Mouse (Mus musculus) natural killer cell, adult 2 months (primary cell): Measurements from ENCODE around the gene Zfp451.
"Not testable (repeated sequence)": the region's sequence is repeated elsewhere in the genome, so short reads cannot be mapped to it uniquely, and the experiment has no call there.

ENCODE experiments used
- DNase-seq, 2 experiments: peaks; one replicate each; pipeline ENCODE4 v3.0.0; 2022; ENCODE audit warnings: low spot score in 2 of 2

Zfp451 gene

GRCm38 (mm10) chr1:33757491-33758041, 56.8 kb downstream of the Zfp451 start, which contains the start of gene Bag2:
Gene Bag2 (minus strand): TSS chr1:33757795.
- DNase-seq = peak; percentile 28 to 29

GRCm38 (mm10) chr1:33757033-33757413, 57.4 kb downstream of the Zfp451 start:
- DNase-seq = no peak

DNA sequence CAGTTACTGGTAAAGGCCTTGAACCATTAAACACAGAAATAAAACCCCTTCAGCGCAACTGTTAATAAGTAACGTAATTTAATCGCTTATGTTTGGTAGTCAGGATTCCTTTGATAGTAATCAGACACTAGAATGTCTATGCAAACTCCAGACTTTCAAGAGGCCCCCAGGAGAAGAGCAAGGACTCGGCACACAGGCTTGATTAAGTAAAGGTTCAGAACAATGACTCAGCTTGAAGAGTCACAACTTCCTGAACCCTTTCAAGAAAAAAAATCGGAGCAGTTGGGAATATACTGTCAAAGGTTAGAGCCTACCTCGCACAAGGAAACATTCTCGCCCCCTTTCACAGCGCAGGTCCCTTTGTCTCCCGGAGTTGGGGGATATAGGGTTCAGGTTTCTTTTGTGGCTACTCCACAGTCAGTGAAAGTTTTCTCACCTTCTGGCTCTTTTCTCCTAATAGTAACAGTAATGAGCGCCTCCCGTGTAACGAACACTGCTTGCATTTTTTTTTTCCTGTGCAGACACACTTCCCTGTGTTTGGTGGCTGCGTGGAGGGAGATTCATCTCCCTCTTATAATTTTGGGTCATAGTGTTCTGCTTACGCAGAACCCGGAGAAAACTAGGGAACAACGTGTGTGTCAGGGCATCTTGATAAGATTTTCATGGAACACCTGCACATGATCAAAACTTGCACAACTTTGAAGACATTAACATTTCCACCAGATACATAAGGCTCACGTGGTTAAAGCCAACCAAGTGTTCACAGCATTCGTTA, 58.0 kb downstream of the Zfp451 start:
- no peak for DNase-seq

DNA sequence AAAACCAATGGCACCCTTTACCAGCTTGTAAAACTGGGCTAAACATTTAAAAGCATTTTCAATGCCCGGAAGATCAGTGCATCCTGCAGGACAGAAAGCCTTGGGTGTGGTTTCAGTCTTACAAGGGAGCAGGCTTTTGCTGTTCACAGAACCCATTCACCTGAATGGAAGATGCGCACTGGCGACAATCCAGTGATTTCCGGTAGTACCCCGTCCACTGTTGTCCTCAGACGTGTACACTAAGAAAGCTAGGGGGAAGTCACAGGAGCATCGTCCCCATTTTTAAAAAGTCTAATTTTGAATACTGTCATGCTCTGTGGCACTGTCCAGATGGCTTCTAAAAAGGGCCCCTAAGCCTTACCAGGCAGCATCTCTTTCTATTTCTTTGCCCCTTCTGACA, 58.6 kb downstream of the Zfp451 start:
- DNase-seq = no peak

DNA sequence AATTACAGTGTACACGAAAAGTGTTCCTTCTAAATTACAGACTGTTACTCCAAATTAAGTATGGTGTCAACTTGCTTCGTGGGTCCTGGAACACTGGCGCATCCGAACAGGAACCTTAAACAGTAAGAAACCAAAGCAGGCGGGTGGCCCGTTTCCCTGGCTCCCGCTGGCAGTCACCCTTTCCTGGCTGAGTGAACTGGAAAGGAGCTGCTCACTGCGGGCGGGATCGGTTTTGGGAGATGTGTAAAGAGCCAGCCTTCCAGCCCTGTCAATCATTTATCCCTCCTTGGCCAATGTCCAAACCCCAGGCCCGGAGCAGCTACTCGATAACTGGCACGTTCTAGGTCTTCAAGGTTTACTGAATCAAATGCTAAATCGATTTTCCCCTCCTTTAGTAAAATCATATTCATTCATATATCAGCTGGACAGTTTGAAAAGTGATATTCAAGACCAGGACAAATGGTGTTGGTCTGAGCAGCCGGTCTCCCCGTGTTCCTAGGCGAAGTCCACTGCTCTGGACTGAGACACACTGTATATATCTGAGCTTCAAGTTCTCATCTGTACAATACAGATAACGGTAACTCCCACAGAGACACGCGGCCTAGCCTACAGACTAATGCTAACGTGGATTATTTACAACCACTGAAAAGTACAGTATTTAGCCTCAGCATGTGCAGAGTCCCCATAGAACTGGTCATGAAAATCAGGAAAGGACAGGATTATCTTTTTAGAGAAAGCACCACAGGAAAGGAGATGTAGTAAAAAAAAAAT, 59.2 kb downstream of the Zfp451 start:
- no peak for DNase-seq

GRCm38 (mm10) chr1:33754089-33754488, 60.3 kb downstream of the Zfp451 start:
- no peak for DNase-seq

GRCm38 (mm10) chr1:33751283-33751682, 63.1 kb downstream of the Zfp451 start:
- DNase-seq = no peak

DNA sequence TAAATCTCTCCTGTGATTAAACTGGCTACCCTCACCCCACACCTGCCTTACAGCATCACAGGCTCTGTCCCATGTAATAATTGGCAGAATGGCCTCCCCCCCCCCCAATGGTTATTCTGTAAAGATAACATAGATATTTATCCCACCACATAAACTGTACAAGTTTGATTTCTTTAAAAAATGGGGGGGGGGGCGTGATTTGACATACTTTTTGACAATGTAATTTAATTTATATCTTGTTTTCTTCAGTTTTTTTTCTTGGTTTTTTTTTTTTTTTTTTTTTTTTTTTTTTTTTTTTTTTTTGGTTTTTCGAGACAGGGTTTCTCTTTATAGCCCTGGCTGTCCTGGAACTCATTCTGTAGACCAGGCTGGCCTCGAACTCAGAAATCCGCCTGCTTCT, 64.7 kb downstream of the Zfp451 start:
- not testable (repeated sequence) for DNase-seq

DNA sequence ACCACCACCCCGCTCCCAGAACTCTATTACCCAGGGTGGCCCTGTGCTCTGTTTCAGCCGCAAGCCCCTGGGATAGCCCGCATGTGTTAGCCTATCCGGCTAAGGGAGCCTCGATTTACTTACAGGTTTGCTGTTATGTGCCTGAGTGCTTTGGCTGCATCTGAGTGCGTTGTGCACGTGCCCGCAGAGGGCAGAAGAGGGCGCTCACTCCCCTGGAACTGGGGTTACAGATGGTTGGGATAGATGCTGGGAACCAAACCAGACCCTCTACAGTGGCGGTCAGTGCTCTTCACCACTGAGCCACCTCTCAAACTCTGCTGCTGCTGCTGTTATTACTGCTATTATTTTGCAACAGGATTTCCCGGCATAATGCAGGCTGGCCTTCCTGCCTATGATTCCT, 65.3 kb downstream of the Zfp451 start:
- DNase-seq = no peak

GRCm38 (mm10) chr1:33745901-33746300, 68.5 kb downstream of the Zfp451 start:
- no peak for DNase-seq

DNA sequence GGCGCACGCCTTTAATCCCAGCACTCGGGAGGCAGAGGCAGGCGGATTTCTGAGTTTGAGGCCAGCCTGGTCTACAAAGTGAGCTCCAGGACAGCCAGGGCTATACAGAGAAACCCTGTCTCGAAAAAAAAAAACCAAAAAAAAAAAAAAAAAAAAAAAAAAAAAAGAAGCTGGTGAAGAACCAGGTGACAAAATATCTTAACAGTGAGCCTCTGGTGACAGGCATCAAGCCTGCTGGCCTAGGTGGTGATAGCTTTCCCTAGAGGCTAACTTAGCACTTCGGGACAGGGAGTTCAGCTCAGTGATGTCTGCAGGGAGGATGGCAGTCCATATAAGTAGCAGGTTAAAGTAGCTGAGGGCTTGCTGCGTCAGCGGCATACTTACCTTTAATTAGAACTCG, 69.6 kb downstream of the Zfp451 start:
- DNase-seq = not testable (repeated sequence)

GRCm38 (mm10) chr1:33742903-33743302, 71.5 kb downstream of the Zfp451 start:
- DNase-seq = peak in 1 of 2 experiments; percentile 15

DNA sequence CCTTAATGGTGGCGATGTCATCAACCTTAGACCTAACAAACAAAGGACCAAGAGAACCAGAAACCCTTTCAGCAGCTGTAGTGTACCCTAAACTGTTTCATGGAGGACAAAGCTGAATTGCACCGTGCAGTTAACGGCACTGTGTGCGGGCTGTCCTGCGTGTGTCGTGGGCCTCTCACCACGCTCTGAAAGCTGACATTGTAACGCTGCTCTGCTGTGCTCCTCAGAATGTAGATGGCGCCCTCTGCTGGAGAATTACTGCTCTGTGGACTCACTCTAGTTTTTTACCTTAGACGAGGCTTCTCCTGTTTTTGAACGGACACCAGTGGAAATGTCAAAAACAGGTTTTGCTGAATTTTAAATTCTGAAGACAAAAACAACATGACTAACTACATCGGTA, 75.1 kb downstream of the Zfp451 start:
- DNase-seq = peak; percentile 50 to 74

- no peak for DNase-seq
Observed at GRCm38 (mm10) chr1:33738681-33739278, 75.6 kb downstream of the Zfp451 start.

- no peak for DNase-seq
Observed at GRCm38 (mm10) chr1:33738281-33738680, 76.1 kb downstream of the Zfp451 start.

- no peak for DNase-seq
Observed at GRCm38 (mm10) chr1:33734001-33734685, 80.3 kb downstream of the Zfp451 start.

- DNase-seq = no peak
Observed at GRCm38 (mm10) chr1:33733044-33733443, 81.4 kb downstream of the Zfp451 start.

GRCm38 (mm10) chr1:33725086-33725485, 89.3 kb downstream of the Zfp451 start:
- DNase-seq = no peak

GRCm38 (mm10) chr1:33724516-33724915, 89.9 kb downstream of the Zfp451 start:
- DNase-seq = no peak

DNA sequence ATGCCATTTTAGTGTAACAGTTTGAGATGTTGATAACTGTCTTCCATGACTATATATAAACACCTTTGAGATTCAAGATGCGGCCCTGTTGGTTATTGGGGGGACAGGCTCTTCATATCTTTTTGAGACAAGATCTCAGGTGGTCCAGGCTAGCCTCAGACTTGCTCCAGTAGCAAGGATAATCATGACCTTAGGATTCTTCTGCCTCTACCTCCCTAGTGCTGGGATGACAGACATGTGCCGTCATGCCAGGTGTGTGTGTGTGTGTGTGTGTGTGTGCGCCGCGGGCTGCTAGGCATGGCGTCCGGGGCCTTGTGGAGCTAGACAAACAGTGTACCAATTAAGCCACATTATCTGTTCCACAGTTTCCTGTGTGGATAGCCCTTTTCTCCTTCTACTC, 93.4 kb downstream of the Zfp451 start:
- DNase-seq = no peak

GRCm38 (mm10) chr1:33720231-33720630, 94.2 kb downstream of the Zfp451 start:
- no peak for DNase-seq

DNA sequence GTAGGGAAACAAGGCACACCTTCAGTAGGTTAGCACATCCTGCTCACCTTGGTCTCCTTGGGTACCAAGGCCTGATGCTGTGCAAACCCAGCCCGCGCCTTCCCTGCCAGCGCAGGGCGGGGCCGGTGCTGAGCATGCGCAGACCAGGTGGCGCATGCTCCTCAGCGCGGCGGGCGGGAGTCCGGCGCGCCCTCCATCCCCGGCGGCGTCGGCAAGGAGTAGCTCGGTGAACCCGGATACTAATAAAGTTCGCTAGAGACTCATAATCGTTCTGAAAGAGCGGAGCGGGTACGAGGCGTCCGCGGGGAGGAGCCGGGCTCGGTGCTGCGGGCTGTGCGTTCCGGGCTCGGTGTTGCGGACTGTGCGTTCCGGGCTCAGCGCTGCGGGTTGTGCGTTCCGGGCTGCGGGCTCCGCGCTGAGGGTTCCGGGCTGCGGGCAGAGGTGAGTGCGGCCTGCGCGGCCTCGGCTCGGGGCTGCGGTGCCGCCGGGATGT, 94.6 kb downstream of the Zfp451 start, which contains the start of gene Rab23:
Rab23 (plus strand) TSS at position 155 of the 493 bp plus-strand sequence.
- DNase-seq = peak; percentile 41 to 62
